Mouse (Mus musculus) erythroblast, embryonic 14.5 days (primary cell): ENCODE measurements around the gene Wfikkn1. TPM values are rescaled to one million over a fixed set of nuclear protein-coding genes. Genes with fewer than 3 reads are reported as not detected.
"Not testable (repeated sequence)": the region's sequence is repeated elsewhere in the genome, so short reads cannot be mapped to it uniquely, and the experiment has no call there.

Experiments
- H3K27me3 ChIP-seq: 2 replicates; pipeline ENCODE4 v1.6.1; 2012; ENCODE audit warnings: inconsistent platforms; ENCODE audit not compliant: control insufficient read depth
- H3K36me3 ChIP-seq: 2 replicates; pipeline ENCODE4 v1.6.1; 2012; ENCODE audit warnings: mild to moderate bottlenecking, inconsistent platforms; ENCODE audit not compliant: control insufficient read depth
- H3K4me1 ChIP-seq: 2 replicates; pipeline ENCODE4 v1.6.1; 2012; ENCODE audit warnings: inconsistent platforms; ENCODE audit not compliant: control insufficient read depth
- H3K4me3 ChIP-seq: replicated peaks from 2 replicates; pipeline ENCODE3; 2012; ENCODE audit warnings: moderate library complexity, mild to moderate bottlenecking, inconsistent platforms
- H3K9me3 ChIP-seq: 2 replicates; pipeline ENCODE4 v1.6.1; 2012; ENCODE audit warnings: low read length, inconsistent platforms, mixed read lengths; ENCODE audit not compliant: control insufficient read depth
- GATA1 ChIP-seq: IDR thresholded peaks from 2 replicates; pipeline ENCODE4 v1.6.1; 2012; ENCODE audit warnings: low read length, inconsistent platforms, mixed read lengths
- TAL1 ChIP-seq: IDR thresholded peaks from 3 replicates; pipeline ENCODE4 v1.6.1; 2012; ENCODE audit warnings: low read length, inconsistent platforms, mixed read lengths
- polyA plus RNA-seq: library from polyadenylated mRNA; stranded (reverse); fragments of >175 nt; gene quantifications from 2 replicates; pipeline ENCODE4 v1.2.3, GENCODE M21; 2012

Gene Wfikkn1
- polyA plus RNA-seq, 1 experiment = 0.17 TPM

DNA sequence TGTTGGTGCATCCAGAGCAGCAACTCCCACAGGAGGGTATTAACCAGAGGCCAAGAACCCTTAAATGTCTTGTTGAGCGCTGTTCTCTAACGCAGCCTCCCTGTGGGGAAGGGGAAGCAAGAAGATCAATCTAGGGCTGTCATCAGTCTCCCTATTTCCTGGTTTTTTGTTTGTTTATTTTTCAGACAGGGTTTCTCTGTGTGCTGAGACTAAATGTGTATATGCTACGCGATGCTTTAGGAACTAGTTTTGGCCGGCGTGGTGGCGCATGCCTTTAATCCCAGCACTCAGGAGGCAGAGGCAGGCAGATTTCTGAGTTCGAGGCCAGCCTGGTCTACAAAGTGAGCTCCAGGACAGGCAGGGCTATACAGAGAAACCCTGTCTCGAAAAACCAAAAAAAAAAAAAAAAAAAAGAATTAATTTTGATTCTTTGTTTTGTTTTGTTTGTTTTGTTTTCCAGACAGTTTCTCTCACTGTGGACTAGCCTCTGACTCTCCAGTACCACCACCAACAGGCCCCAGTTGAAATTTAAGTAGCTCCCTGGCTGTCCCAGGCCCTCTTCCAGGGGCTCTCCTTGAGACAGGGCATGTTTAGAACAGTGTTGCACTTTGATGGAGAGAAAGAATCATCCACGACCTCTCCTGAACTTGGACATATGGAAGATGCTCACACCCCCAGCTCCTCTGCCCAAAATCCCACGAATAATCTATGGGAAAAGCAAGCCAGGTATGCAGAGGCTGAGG is 7.1 kb downstream of the Wfikkn1 start:
- Histone ChIP-seq H3K36me3 (peaks cover 15% of the 10 kb centered on the region), H3K4me3 (peak overlapping the region; percentile 73), H3K9me3 (no peaks in the 10 kb centered on the region), H3K27me3 (no peaks in the 10 kb centered on the region), H3K4me1 (peaks cover 49% of the 10 kb centered on the region)
- no peak for TF ChIP-seq TAL1
- no peak for TF ChIP-seq GATA1

DNA sequence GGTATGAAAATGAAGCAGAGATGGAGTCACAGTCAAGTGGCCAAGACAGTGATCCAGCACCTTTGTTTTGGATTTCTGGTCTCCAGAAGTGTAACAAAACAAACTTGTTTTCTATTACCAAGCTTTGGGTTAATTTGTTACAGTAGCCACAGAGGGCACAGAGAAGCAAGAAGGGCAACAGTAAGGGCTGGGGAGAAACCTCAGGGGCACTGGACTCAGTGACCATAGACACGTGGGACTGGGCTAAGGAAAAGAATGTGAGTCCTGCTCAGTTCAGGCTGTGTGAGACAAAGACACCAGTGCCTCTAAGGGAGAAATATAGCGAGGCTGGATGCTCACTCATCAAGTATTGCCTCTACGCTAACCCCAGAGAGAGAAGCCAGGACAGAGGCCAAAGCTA is 8.0 kb downstream of the Wfikkn1 start:
- TF ChIP-seq TAL1 (no peak), GATA1 (no peak)
- H3K4me1 ChIP-seq = peaks cover 57% of the 10 kb centered on the region
- H3K4me3 ChIP-seq = no peak overlapping the region
- H3K27me3 ChIP-seq = no peaks in the 10 kb centered on the region
- no peaks in the 10 kb centered on the region for H3K9me3 ChIP-seq
- peaks cover 6% of the 10 kb centered on the region for H3K36me3 ChIP-seq

DNA sequence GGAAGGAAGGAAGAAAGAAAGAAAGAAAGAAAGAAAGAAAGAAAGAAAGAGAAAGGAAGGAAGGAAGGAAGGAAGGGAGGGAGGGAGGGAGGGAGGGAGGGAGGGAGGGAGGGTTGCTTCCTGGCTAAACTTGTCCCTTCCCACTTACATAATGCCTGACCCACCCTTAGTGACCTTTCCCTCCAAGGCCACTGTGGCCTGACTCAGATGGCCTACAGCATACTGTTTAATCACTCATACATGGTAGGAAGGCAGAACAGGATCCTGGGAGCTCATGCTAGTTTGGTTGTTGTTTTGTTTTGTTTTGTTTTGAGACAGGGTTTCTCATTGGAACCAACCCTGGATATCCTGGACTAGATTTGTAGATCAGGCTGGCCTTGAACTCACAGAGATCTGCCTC is 9.1 kb downstream of the Wfikkn1 start:
- H3K4me1 ChIP-seq = peaks cover 59% of the 10 kb centered on the region
- not testable (repeated sequence) for H3K27me3 ChIP-seq, H3K9me3 ChIP-seq, H3K36me3 ChIP-seq, H3K4me3 ChIP-seq

DNA sequence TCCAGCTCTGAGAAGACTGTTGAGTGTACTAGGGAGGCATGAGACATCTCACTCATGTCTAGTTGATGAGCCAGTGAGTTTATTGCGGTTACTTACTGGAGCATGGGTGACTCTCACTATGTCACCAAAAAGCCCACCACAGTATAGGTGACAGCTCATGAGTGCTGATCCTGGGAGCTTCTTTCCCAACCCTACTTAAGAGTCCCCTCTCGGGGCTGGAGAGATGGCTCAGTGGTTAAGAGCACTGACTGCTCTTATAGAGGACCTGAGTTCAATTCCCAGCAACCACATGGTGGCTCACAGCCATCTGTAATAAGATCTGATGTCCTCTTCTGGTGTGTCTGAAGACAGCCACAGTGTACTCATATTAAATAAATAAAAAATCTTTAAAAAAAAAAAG is 10.7 kb downstream of the Wfikkn1 start:
- Histone ChIP-seq H3K27me3 (no peaks in the 10 kb centered on the region), H3K4me3 (no peak overlapping the region), H3K4me1 (peaks cover 56% of the 10 kb centered on the region), H3K9me3 (no peaks in the 10 kb centered on the region), H3K36me3 (peaks cover 10% of the 10 kb centered on the region)
- TF ChIP-seq GATA1 (no peak), TAL1 (no peak)

DNA sequence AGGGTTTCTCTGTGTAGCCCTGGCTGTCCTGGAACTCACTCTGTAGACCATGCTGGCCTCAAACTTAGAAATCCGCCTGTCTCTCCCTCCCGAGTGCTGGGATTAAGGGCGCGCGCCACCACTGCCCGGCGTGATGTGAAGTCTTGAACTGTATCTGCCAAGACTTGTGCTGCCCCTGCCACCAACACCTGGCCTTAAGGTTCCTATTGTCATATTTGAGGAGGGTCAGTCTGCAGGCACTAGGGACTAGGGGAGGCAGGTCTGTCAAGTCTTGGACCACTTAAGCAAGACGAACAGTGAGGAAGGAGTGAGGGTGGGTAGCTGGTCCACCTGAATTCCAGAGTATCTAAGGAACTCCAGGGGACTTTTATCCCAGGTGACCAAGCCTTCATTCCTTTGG is 11.2 kb downstream of the Wfikkn1 start:
- H3K36me3 ChIP-seq = peaks cover 14% of the 10 kb centered on the region
- no peak overlapping the region for H3K4me3 ChIP-seq
- H3K9me3 ChIP-seq = no peaks in the 10 kb centered on the region
- H3K27me3 ChIP-seq = no peaks in the 10 kb centered on the region
- H3K4me1 ChIP-seq = peaks cover 55% of the 10 kb centered on the region
- no peak for TF ChIP-seq GATA1
- TF ChIP-seq TAL1 = no peak

DNA sequence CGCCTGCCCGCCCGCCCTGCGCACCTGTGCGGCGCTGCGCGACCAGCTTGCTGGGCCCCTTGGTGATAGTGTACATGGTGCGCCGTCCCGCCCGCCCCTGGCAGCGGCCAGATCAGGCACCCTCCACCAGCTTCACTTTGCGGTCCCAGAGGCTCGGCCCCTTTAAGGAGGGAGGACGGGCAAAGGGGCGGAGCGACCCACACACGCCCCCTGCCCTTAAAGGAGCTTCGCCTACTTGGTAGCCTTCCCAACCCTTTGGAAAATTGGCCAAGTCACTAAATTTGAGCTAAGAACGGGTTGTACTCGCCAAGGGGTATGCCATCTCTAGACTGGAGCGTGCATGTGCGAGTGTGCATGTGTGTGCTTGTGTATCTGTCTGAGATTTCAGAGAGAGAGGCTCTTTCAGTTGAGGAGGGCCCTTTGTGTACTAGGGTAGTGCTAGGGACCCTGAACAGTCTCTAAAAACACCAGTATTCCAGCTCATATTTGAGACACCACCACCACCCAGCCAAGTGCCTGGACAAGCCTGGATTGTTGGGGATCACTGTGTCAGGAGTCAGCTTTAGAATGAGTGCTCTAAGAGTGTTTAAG is 12.0 kb downstream of the Wfikkn1 start, which contains the start of gene Mcrip2:
Mcrip2 (minus strand) TSS at position 164 of the 591 bp plus-strand sequence.
- Histone ChIP-seq H3K4me3 (peak within 1 kb of the TSS; percentile 67), H3K36me3 (peaks cover 22% of the 10 kb centered on the region), H3K27me3 (no peaks in the 10 kb centered on the region), H3K4me1 (peaks cover 48% of the 10 kb centered on the region), H3K9me3 (no peaks in the 10 kb centered on the region)
- TF ChIP-seq GATA1 = no peak
- no peak for TF ChIP-seq TAL1

DNA sequence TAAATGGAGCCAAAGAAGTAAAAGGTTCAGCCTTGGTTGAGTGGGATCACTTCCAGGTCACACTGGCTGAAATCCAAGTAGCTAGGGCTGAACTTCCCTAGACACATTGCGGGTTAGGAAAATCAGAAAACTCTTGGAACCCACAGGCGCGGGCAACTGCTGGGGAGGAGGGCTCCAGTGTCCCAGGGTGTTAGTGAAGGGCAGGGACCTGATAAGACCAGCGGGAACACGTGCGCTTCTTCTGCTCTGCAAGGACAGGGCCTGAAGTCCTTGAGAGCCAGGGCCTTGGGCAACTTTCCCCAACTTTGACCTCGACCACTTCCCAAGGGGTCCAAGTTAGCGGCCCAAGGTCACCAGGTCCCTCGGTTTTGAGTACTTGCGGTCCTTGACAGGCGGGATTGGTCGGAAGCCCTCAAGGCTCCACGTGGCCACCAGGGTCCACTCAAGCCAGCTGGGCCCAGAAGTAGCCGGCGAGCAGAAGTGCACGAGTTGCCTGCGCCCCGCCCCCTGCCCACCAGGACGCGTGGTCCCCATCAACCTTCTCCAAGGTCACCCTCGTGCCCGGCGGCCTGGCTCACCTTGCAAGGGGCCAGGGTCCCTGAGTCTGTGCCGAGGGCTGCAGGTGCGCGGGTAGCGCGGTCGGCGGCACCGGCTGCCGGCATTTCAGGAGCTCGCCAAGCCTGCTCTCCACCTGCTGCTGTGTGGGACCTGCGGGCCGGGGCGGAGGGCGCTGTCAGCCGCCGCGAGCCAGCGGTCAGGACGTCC is 12.6 kb downstream of the Wfikkn1 start:
- TF ChIP-seq GATA1 (no peak), TAL1 (no peak)
- H3K9me3 ChIP-seq = no peaks in the 10 kb centered on the region
- peaks cover 26% of the 10 kb centered on the region for H3K36me3 ChIP-seq
- peak overlapping the region; percentile 67 for H3K4me3 ChIP-seq
- H3K4me1 ChIP-seq = peaks cover 46% of the 10 kb centered on the region
- no peaks in the 10 kb centered on the region for H3K27me3 ChIP-seq

DNA sequence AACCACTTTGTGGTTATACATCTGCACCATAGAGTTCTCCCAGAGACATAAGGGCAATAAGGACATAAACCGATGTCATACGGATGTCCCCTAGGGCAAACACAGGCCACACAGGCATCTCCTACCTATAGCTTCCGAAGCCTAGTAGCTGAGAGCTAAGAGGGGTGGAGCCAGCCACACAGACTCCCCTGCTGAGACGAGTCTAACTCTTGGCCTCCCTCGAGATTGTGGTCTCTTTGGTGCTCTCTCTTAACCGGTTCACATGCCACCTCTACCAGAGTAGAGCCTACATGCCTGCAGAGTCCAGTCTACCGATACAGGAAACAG is 13.2 kb downstream of the Wfikkn1 start:
- Histone ChIP-seq H3K4me3 (peak overlapping the region; percentile 67), H3K9me3 (no peaks in the 10 kb centered on the region), H3K4me1 (peaks cover 49% of the 10 kb centered on the region), H3K27me3 (no peaks in the 10 kb centered on the region), H3K36me3 (peaks cover 26% of the 10 kb centered on the region)
- no peak for TF ChIP-seq GATA1
- TF ChIP-seq TAL1 = no peak

DNA sequence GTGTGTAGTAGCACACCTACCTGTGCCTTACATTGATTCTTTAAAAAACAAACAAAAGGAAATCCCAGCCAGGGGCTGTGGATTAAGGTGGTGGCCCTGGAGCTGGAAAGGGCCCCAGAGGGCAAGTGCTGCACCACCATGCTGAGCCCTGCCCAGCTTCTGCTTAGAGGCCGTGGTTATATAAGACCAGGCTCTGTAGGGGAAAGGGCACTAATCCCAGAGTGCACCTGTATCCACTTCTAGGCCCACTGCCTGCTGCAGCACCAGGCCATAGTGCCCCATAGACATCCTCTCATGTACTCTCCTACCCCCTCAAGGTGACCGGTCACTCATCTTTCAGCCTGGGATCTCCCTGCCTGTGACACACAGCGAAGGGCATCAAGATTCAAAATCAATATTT is 14.5 kb downstream of the Wfikkn1 start:
- no peaks in the 10 kb centered on the region for H3K9me3 ChIP-seq
- no peak overlapping the region for H3K4me3 ChIP-seq
- no peak for TF ChIP-seq TAL1
- TF ChIP-seq GATA1 = no peak
- no peaks in the 10 kb centered on the region for H3K27me3 ChIP-seq
- peaks cover 60% of the 10 kb centered on the region for H3K4me1 ChIP-seq
- peaks cover 26% of the 10 kb centered on the region for H3K36me3 ChIP-seq
